Mouse (Mus musculus): Measurements from ENCODE around the gene Gpr55. TPM values are rescaled to one million over a fixed set of nuclear protein-coding genes. Genes with fewer than 3 reads are reported as not detected.

Gene Gpr55
- polyA plus RNA-seq, 1 experiment from 2014 or later: 0.09 TPM

Other genes starting within 250 kb of the Gpr55 start
- gene A630001G21Rik, start 182.4 kb downstream of the Gpr55 start, polyA plus RNA-seq (2016; fragmentation: Nextera tagmentation; extraction: Ambion mirVana): 1.2 and 1.5 TPM in 2 replicates
- gene Cab39, start 167.6 kb downstream of the Gpr55 start, polyA plus RNA-seq (2016; fragmentation: Nextera tagmentation; extraction: Ambion mirVana): 75.3 and 80.6 TPM in 2 replicates
- gene Itm2c, start 66.7 kb downstream of the Gpr55 start, polyA plus RNA-seq (2016; fragmentation: Nextera tagmentation; extraction: Ambion mirVana): 169 and 173 TPM in 2 replicates
- gene 4933407L21Rik, start 32.5 kb downstream of the Gpr55 start, polyA plus RNA-seq (2016; fragmentation: Nextera tagmentation; extraction: Ambion mirVana): 1.3 and 1.6 TPM in 2 replicates
- gene Spata3, start 55.8 kb upstream of the Gpr55 start, polyA plus RNA-seq (2016; fragmentation: Nextera tagmentation; extraction: Ambion mirVana): 0.25 TPM in 1 of 2 replicates, not detected in the other
- 0.39 and 1.5 TPM in 2 replicates for gene 2810459M11Rik, start 84.9 kb upstream of the Gpr55 start, polyA plus RNA-seq (2016; fragmentation: Nextera tagmentation; extraction: Ambion mirVana)
- gene Psmd1, start 103.4 kb upstream of the Gpr55 start, polyA plus RNA-seq (2016; fragmentation: Nextera tagmentation; extraction: Ambion mirVana): 196 TPM in 2 replicates
- 0.66 and 0.86 TPM in 2 replicates for gene Htr2b, start 151.0 kb upstream of the Gpr55 start, polyA plus RNA-seq (2016; fragmentation: Nextera tagmentation; extraction: Ambion mirVana)
- 0.65 and 1.4 TPM in 2 replicates for gene Gm21972, start 172.6 kb upstream of the Gpr55 start, polyA plus RNA-seq (2016; fragmentation: Nextera tagmentation; extraction: Ambion mirVana)
- gene Armc9, start 193.8 kb upstream of the Gpr55 start, polyA plus RNA-seq (2016; fragmentation: Nextera tagmentation; extraction: Ambion mirVana): 38.0 and 39.8 TPM in 2 replicates

All from hindbrain, embryonic 12.5 days (tissue).